Mouse (Mus musculus) heart, embryonic 10.5 days (tissue): Measurements from ENCODE around the gene Gpr176. TPM values are rescaled to one million over a fixed set of nuclear protein-coding genes. Genes with fewer than 3 reads are reported as not detected.

Experiments used
- DNase-seq: peaks from one replicate; pipeline ENCODE4 v3.0.0-alpha.2; 2017; ENCODE audit warnings: low spot score
- H3K27ac ChIP-seq: fragments of 300-500 bp; sonication (generic); 2 replicates; pipeline ENCODE4 v1.5.1; 2016; ENCODE audit warnings: mild to moderate bottlenecking
- H3K27me3 ChIP-seq: fragments of 300-500 bp; sonication (generic); 2 replicates; pipeline ENCODE4 v1.6.1; 2016; ENCODE audit warnings: mild to moderate bottlenecking; ENCODE audit not compliant: poor library complexity, insufficient read depth, severe bottlenecking
- H3K36me3 ChIP-seq: fragments of 300-500 bp; sonication (generic); 2 replicates; pipeline ENCODE4 v1.6.1; 2016; ENCODE audit warnings: mild to moderate bottlenecking, moderate library complexity
- H3K4me1 ChIP-seq: fragments of 300-500 bp; sonication (generic); 2 replicates; pipeline ENCODE4 v1.6.1; 2016; ENCODE audit warnings: mild to moderate bottlenecking
- H3K4me3 ChIP-seq: fragments of 300-500 bp; sonication (generic); 2 replicates; pipeline ENCODE4 v1.5.1; 2016; ENCODE audit warnings: mild to moderate bottlenecking, moderate library complexity
- H3K9me3 ChIP-seq: fragments of 300-500 bp; sonication (generic); 2 replicates; pipeline ENCODE4 v1.6.1; 2016; ENCODE audit warnings: mild to moderate bottlenecking, moderate library complexity
- WGBS: fragments of 180-500 bp; shearing (Covaris S2); methylation state at CpG from one replicate; pipeline ENCODE4 v1.1.7; 2016; 5-methylcytosine and 5-hydroxymethylcytosine counted together
- microRNA-seq: library from miRNA; unstranded; fragments of <30 nt; microRNA quantifications from one replicate; pipeline ENCODE4, GENCODE M21; 2017
- polyA plus RNA-seq: library from polyadenylated mRNA; unstranded; fragments of >200 nt; fragmentation: Nextera tagmentation; extraction: Ambion mirVana; gene quantifications from 2 replicates; pipeline ENCODE4 v1.2.1, GENCODE M21; 2016

Gene Gpr176
- polyA plus RNA-seq, 1 experiment from 2014 or later, result 0.39 TPM

DNA sequence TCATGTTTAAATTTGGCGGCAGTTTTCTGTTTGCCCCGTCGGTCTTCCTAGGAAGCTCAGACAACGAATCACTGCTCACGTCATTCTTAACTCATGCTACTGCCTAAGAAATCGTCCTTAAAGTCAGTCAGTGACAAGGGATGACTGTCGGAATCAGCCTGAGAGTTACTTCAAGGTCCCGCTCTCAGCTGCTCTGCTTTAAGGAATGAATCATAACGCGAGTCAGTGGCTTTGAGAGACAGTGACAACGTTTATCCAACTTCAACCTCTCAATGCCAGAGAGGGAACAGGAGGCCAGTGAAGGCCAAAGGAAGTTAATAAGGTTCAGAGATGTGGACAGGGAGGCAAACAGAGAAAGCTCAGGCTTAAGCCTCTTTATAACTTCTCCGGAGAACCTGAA, 124.3 kb downstream of the Gpr176 start:
- Histone ChIP-seq H3K27ac (no peak overlapping the region), H3K36me3 (no peaks in the 10 kb centered on the region), H3K4me1 (no peaks in the 10 kb centered on the region), H3K27me3 (no peaks in the 10 kb centered on the region), H3K9me3 (no peaks in the 10 kb centered on the region), H3K4me3 (no peak overlapping the region)
- 75% methylated on average over 12 of the region's 12 CpGs for WGBS
- DNase-seq, result no peak

- Histone ChIP-seq H3K27me3 (no peaks in the 10 kb centered on the region), H3K36me3 (no peaks in the 10 kb centered on the region), H3K9me3 (no peaks in the 10 kb centered on the region), H3K4me3 (no peak overlapping the region), H3K4me1 (no peaks in the 10 kb centered on the region), H3K27ac (no peak overlapping the region)
- 53% methylated on average over 2 of the region's 2 CpGs for WGBS
- no peak for DNase-seq
These were observed 125.2 kb downstream of the Gpr176 start for GRCm38 (mm10) chr2:118248016-118248415.

GRCm38 (mm10) chr2:118245914-118246313, 127.3 kb downstream of the Gpr176 start:
- Histone ChIP-seq H3K27ac (no peak overlapping the region), H3K9me3 (no peaks in the 10 kb centered on the region), H3K36me3 (no peaks in the 10 kb centered on the region), H3K4me3 (no peak overlapping the region), H3K27me3 (no peaks in the 10 kb centered on the region), H3K4me1 (no peaks in the 10 kb centered on the region)
- peak; percentile 83 for DNase-seq
- WGBS, result 10% methylated on average over 10 of the region's 10 CpGs

DNA sequence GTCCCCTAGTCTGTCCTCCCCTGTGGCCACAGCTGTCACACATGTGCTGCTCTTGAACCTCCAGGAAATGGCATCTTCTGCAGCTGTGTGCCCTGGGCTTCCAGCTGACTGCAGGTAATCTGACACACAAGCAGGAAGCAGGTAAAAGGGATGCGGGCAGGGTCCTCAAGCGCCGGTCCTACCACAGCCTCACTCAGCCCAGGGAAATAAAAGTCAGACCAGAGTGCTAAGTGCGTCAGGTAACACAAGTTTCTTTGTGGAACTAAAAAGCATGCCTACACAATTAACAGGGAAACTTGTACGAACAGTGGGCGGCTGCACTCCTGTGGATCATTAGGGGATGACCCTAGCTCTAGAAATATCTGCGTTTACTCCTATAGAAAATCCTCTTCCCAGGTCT, 137.0 kb downstream of the Gpr176 start:
- WGBS, result 80% methylated on average over 7 of the region's 7 CpGs
- Histone ChIP-seq H3K36me3 (no peaks in the 10 kb centered on the region), H3K9me3 (no peaks in the 10 kb centered on the region), H3K27me3 (no peaks in the 10 kb centered on the region), H3K4me1 (no peaks in the 10 kb centered on the region), H3K27ac (no peak overlapping the region), H3K4me3 (no peak overlapping the region)
- DNase-seq, result no peak

DNA sequence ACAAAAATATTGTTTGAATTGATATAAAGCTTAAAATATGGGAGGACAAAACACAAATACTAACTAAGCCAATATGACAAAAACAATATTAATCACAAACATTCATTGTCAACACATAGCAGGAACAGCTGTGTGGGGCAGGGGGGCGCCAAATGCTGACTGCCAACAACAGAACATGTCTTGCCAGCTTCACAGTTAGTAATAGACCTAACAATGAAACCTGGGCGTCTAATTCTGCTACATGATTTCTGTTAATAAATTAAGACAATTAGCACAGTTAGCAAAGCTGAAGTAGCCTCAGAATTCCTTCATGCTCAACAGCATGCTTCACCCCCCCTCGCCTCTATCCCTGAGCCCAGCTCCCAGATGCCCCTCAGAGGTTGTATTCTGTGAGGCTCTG, 137.6 kb downstream of the Gpr176 start:
- WGBS, result 81% methylated on average over 3 of the region's 3 CpGs
- Histone ChIP-seq H3K27ac (no peak overlapping the region), H3K27me3 (no peaks in the 10 kb centered on the region), H3K36me3 (no peaks in the 10 kb centered on the region), H3K9me3 (no peaks in the 10 kb centered on the region), H3K4me3 (no peak overlapping the region), H3K4me1 (peaks cover 2% of the 10 kb centered on the region; the same call in 1 of the 2 replicates)
- no peak for DNase-seq

DNA sequence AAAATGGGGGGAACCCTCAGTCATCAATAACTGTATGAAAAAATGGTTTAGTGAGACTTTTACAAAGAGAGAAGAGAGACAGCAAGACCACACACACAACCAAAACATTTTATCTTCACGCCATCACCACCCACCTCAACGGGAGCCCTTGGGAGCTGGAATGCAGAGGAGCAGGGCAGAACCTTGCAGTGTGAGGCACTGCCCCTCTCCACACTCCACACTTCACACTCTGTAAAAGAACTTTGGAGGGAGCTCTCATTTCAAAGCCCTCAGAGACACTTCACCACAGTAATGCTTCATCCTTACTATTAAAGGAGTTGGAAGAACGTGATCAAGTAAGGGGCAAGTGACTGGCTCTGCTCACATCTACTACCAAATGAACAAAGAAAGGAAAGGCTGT, 142.7 kb downstream of the Gpr176 start:
- peaks cover 8% of the 10 kb centered on the region; the same call in 1 of the 2 replicates for H3K4me1 ChIP-seq
- no peaks in the 10 kb centered on the region for H3K27me3 ChIP-seq
- 35% methylated on average over 3 of the region's 3 CpGs for WGBS
- H3K27ac ChIP-seq, result no peak overlapping the region
- no peak overlapping the region for H3K4me3 ChIP-seq
- no peaks in the 10 kb centered on the region for H3K9me3 ChIP-seq
- no peak for DNase-seq
- no peaks in the 10 kb centered on the region for H3K36me3 ChIP-seq

GRCm38 (mm10) chr2:118228486-118229079, 144.6 kb downstream of the Gpr176 start:
- H3K4me3 ChIP-seq, result no peak overlapping the region
- 88% methylated on average over 4 of the region's 4 CpGs for WGBS
- H3K27ac ChIP-seq, result no peak overlapping the region
- no peak for DNase-seq
- H3K4me1 ChIP-seq, result peaks cover 8% of the 10 kb centered on the region; the same call in 1 of the 2 replicates
- H3K9me3 ChIP-seq, result no peaks in the 10 kb centered on the region
- no peaks in the 10 kb centered on the region for H3K27me3 ChIP-seq
- H3K36me3 ChIP-seq, result no peaks in the 10 kb centered on the region

Small RNA genes within 50 kb of the gene (microRNA-seq; reads per million reads assigned to microRNA genes)
- gene Gm22800, result not detected

Other genes starting within 250 kb of the Gpr176 start
- gene Fsip1, start 116.5 kb downstream of the Gpr176 start, polyA plus RNA-seq, result 0.18 and 0.59 TPM in 2 replicates
- gene Eif2ak4, start 15.2 kb upstream of the Gpr176 start, polyA plus RNA-seq, result 9.5 and 10.0 TPM in 2 replicates
- gene Srp14, start 106.3 kb upstream of the Gpr176 start, polyA plus RNA-seq, result 209 and 232 TPM in 2 replicates
- 2.5 and 3.7 TPM in 2 replicates for gene Bmf, start 176.3 kb upstream of the Gpr176 start, polyA plus RNA-seq
- 101 and 104 TPM in 2 replicates for gene Bub1b, start 224.8 kb upstream of the Gpr176 start, polyA plus RNA-seq